Mouse (Mus musculus) embryo, embryonic 10 days (tissue): Measurements from ENCODE around the gene Olfr251.
A peak's percentile ranks its signal among the peaks of the same experiment; 100 is the strongest.
"Not testable (repeated sequence)": the region's sequence is repeated elsewhere in the genome, so short reads cannot be mapped to it uniquely, and the experiment has no call there.

Experiments used
- DNase-seq: peaks from one replicate; pipeline ENCODE4 v3.0.0-alpha.2; 2015; ENCODE audit warnings: low spot score

The Olfr251 gene

GRCm38 (mm10) chr9:38376786-38377185 is at the start of gene Olfr251:
TSS of gene Olfr251 (plus strand) at chr9:38377086.
- no peak for DNase-seq

- DNase-seq: no peak
Measured at GRCm38 (mm10) chr9:38328760-38329159, 48.1 kb upstream of the Olfr251 start, which contains the start of gene Olfr25. TSS of gene Olfr25 (plus strand) at chr9:38329060.

- DNase-seq: no peak
Measured at GRCm38 (mm10) chr9:38348111-38348510, 28.8 kb upstream of the Olfr251 start, which contains the start of gene Olfr898. TSS of gene Olfr898 (plus strand) at chr9:38348411.

GRCm38 (mm10) chr9:38366596-38366995 is 10.3 kb upstream of the Olfr251 start, which contains the start of gene Olfr250:
TSS of gene Olfr250 (plus strand) at chr9:38366896.
- no peak for DNase-seq

- no peak for DNase-seq
Measured at GRCm38 (mm10) chr9:38401398-38401797, 24.5 kb downstream of the Olfr251 start, which contains the start of gene Olfr147. TSS of gene Olfr147 (plus strand) at chr9:38401698.

- DNase-seq: not testable (repeated sequence)
Measured at GRCm38 (mm10) chr9:38407502-38407901, 30.6 kb downstream of the Olfr251 start.

- peak; percentile 43 for DNase-seq
Measured at GRCm38 (mm10) chr9:38413502-38413901, 36.6 kb downstream of the Olfr251 start.

- DNase-seq: no peak
Measured at GRCm38 (mm10) chr9:38423801-38424200, 46.9 kb downstream of the Olfr251 start.

GRCm38 (mm10) chr9:38427026-38427425 is 50.1 kb downstream of the Olfr251 start:
- no peak for DNase-seq

- DNase-seq: no peak
Measured at GRCm38 (mm10) chr9:38429155-38429554, 52.3 kb downstream of the Olfr251 start, which contains the start of gene Olfr901. TSS of gene Olfr901 (plus strand) at chr9:38429455.
